ENCODE assay signal across 8 mouse cellular contexts in the genomic region with DNA sequence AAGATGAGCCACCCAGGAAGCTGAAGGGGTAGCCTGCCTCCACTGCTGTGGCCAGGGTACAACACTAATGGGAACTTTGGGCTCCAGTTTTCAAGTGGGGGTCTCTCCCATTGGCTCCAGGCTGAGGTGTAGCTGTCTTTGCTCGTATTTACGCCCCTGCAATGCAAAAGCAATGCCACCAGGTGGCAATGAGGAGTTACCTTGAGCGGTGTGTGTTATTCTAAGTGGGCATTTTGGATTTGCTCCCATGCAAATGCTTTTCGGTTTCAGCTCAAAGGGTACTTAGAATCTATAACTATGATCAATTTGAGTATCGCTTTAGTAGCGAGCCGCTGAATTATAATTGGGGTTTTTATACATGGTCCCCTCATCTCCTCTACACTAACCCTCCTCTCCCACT. TPM values are rescaled to one million over a fixed set of nuclear protein-coding genes. Genes with fewer than 3 reads are reported as not detected.
DNase-seq lines count a peak whose midpoint lies in the region; ATAC-seq and TF ChIP-seq lines count a peak whose summit lies in the region.

No protein-coding gene starts in this region.

- H3K4me3 ChIP-seq in cerebellum, adult 2 months (replicated peaks; ENCODE audit: insufficient read depth, low read depth, low read length) = no peak overlapping the region
- no peak overlapping the region for H3K4me3 ChIP-seq in left cerebral cortex, adult 2 months
- no peak overlapping the region for H3K4me3 ChIP-seq in midbrain, embryonic 14.5 days (replicated peaks; ENCODE audit: low read depth, low read length)

- TF ChIP-seq POLR2A in cerebellum, adult 2 months (IDR thresholded peaks at IDR 0.05; ENCODE audit: borderline replicate concordance, insufficient read depth, low read length) = no peak

- DNase-seq in cerebellum, adult 2 months = no peak
- DNase-seq in cerebellum, adult 11-12 months = no peak
- peak; percentile 30 to 44 for DNase-seq in left cerebral cortex, adult 2 months (ENCODE audit: extremely low spot score in 1 of 2, low spot score in 2 of 2)
- no peak for DNase-seq in left cerebral cortex, postnatal 36 days (ENCODE audit: low spot score in 2 of 2)
- peak; percentile 78 for DNase-seq in R1 (ENCODE audit: low read depth, low spot score)
- DNase-seq in kidney, postnatal 10 days = peak; percentile 71
- peak; percentile 79 for DNase-seq in midbrain, embryonic 14.5 days
- no peak for DNase-seq in ovary, postnatal 36 days (ENCODE audit: low spot score)

- ATAC-seq in midbrain, embryonic 14.5 days (ENCODE audit: low FRiP score, low TSS enrichment) = no peak

- WGBS in cerebellum, adult 2 months = 56% methylated on average over 7 of the region's 7 CpGs
- WGBS in midbrain, embryonic 14.5 days = 66% methylated on average over 7 of the region's 7 CpGs

- no peak overlapping the region for H3K4me2 ChIP-seq in midbrain, embryonic 14.5 days (ENCODE audit: low read length)

- no peaks in the 10 kb centered on the region for H3K36me3 ChIP-seq in midbrain, embryonic 14.5 days (ENCODE audit: control insufficient read depth, insufficient read depth, low read length)

- intact Hi-C loops in left cerebral cortex, adult 2 months (cut with DNase I) = loop anchor here (1.0 to 2.0 kb wide), 2 partner anchors 58 to 107 kb away; a partner anchor contains a TSS
- intact Hi-C loops in left cerebral cortex, postnatal 36 days (cut with DNase I) = loop anchor here (2.0 kb wide), 3 partner anchors 44 to 108 kb away; a partner anchor contains a TSS

- TF ChIP-seq CTCF in cerebellum, adult 2 months (IDR thresholded peaks at IDR 0.05; ENCODE audit: borderline replicate concordance, insufficient read depth, low read depth, low read length) = peak; percentile 42
- TF ChIP-seq CTCF in left cerebral cortex, adult 2 months (IDR thresholded peaks at IDR 0.05) = peak; percentile 65

- peaks cover 11% of the 10 kb centered on the region for H3K4me1 ChIP-seq in cerebellum, adult 2 months (ENCODE audit: control insufficient read depth, insufficient read depth, low read length)
- peaks cover 45% of the 10 kb centered on the region for H3K4me1 ChIP-seq in midbrain, embryonic 14.5 days (ENCODE audit: control insufficient read depth, insufficient read depth, low read length)

- no peak overlapping the region for H3K9ac ChIP-seq in midbrain, embryonic 14.5 days (replicated peaks; ENCODE audit: low read length)

- no peak overlapping the region for H3K27ac ChIP-seq in cerebellum, adult 2 months (ENCODE audit: insufficient read depth, low read length)
- no peak overlapping the region for H3K27ac ChIP-seq in left cerebral cortex, adult 2 months
- no peak overlapping the region for H3K27ac ChIP-seq in midbrain, embryonic 14.5 days (replicated peaks; ENCODE audit: low read depth, low read length)

- H3K27me3 ChIP-seq in cerebellum, adult 2 months (ENCODE audit: control insufficient read depth, insufficient read depth, low read length) = no peaks in the 10 kb centered on the region
- no peaks in the 10 kb centered on the region for H3K27me3 ChIP-seq in midbrain, embryonic 14.5 days (ENCODE audit: control insufficient read depth, insufficient read depth, low read length)

- H3K9me3 ChIP-seq in midbrain, embryonic 14.5 days (ENCODE audit: control insufficient read depth, low read length) = no peaks in the 10 kb centered on the region

RNA-seq across cellular contexts. Expression of a gene that starts 57.6 kb away (rescaled TPM):
- 11.4 and 13.9 TPM in 2 replicates for polyA plus RNA-seq in cerebellum, adult 2 months (2012; rRNA removed)
- 1 to 10 TPM; 5.2 to 5.6 TPM for total RNA-seq in left cerebral cortex, adult 2 months (2021)
- total RNA-seq in left cerebral cortex, postnatal 36 days (2021) = 1 to 10 TPM; 4.8 to 5.5 TPM
- polyA plus RNA-seq in midbrain, embryonic 14.5 days (2014; fragmentation: Nextera tagmentation; extraction: Ambion mirVana) = 33.9 and 38.5 TPM in 2 replicates

Comparison
In these comparisons a context has a peak if more than half of its experiments do, and no peak if none do; other contexts are left out.
1. DNase-seq: peak in left cerebral cortex, adult 2 months (2 of 2), R1 (single experiment), kidney, postnatal 10 days (single experiment) and midbrain, embryonic 14.5 days (single experiment); none in cerebellum, adult 2 months (0 of 2), cerebellum, adult 11-12 months (single experiment), left cerebral cortex, postnatal 36 days (0 of 2) and ovary, postnatal 36 days (single experiment).